Mouse (Mus musculus) liver, embryonic 14.5 days (tissue): Measurements from ENCODE around the gene Adamts17.

Source experiments
- CTCF ChIP-seq: IDR thresholded peaks from 2 replicates; pipeline ENCODE4 v1.5.1; 2016; ENCODE audit warnings: antibody characterized with exemption, low read depth, control low read depth
- EP300 ChIP-seq: IDR thresholded peaks from 2 replicates; pipeline ENCODE4 v1.6.1; 2016; ENCODE audit warnings: antibody characterized with exemption, low read depth

DNA sequence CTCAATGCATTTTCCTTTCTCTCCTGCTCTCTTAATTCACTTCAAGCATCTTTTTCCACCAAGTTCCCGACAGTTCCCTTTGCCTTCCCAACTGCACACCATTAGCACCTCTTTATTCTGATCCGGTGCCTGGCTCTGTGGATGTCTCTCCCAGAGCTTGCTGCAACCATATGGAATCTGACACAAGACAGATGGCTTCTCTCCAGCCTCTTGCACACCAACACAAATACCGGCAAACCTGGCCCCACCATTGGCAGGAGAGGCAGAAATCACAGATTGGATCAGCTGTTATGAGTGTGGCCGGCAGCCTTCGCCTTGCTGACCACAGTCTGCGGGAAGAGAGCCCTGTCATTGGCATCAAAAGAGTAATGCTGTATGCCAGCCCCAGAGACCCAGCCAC lies 248.2 kb downstream of the Adamts17 start:
- TF ChIP-seq EP300 (no peak), CTCF (no peak)
